Mouse (Mus musculus): ENCODE results near the gene BC034090.

DNA sequence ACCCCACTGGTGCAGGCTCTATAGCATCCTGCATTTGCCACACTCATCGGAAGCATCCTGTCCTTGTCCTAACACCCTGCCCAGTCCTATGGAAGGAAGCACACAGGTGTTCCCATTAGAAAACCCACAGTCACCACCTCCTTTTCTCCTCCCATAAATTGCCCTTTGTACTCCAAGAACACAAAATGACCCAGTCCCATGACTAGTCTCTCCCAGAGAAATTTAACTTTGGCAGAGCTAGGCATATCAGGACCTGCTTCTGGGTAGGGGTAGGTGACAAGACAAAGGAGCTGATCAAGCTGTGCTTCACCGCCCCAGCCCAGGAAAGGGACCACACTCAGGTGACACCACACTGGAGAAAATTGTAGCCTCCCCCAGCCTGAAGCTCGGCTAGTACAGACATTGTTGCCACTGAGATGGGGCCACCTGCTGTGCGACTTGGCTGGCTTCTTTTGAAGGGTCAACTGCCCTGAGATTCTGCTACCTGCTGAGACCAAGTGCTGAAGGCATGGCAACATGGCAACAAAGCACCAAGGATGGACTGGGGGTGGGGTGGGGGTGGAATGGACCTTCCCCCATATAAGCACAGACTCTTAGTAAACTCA, 6.4 kb upstream of the BC034090 start:
- no peak for TF ChIP-seq CTCF (IDR thresholded peaks at IDR 0.05; ENCODE audit: insufficient read depth, low read length)
- no peak for TF ChIP-seq POLR2A (IDR thresholded peaks at IDR 0.05; ENCODE audit: borderline replicate concordance, extremely low read depth, low read depth, low read length)

All from lung, adult 2 months (tissue).